Mouse (Mus musculus) heart, adult 2 months (tissue): ENCODE data around the gene Rnf207. TPM values are rescaled to one million over a fixed set of nuclear protein-coding genes. Genes with fewer than 3 reads are reported as not detected.
A peak's percentile ranks its signal among the peaks of the same experiment; 100 is the strongest.

ENCODE experiments used
- DNase-seq, 2 experiments: peaks; one replicate each; pipeline ENCODE4 v3.0.0; 2021
- H3K27ac ChIP-seq: fragments of 200-600 bp; 2 replicates; pipeline ENCODE4 v1.8.1; 2022
- H3K27me3 ChIP-seq: fragments of 200-500 bp; 2 replicates; pipeline ENCODE4 v1.6.1; 2012; ENCODE audit warnings: mild to moderate bottlenecking, low read length, inconsistent platforms, mixed read lengths; ENCODE audit not compliant: control insufficient read depth, insufficient read depth
- H3K36me3 ChIP-seq: fragments of 200-500 bp; 2 replicates; pipeline ENCODE4 v1.6.1; 2012; ENCODE audit warnings: low read length, inconsistent platforms; ENCODE audit not compliant: control insufficient read depth, insufficient read depth
- H3K4me1 ChIP-seq: fragments of 200-500 bp; 2 replicates; pipeline ENCODE4 v1.6.1; 2011; ENCODE audit warnings: low read length; ENCODE audit not compliant: control insufficient read depth, insufficient read depth
- H3K4me3 ChIP-seq: fragments of 200-600 bp; 2 replicates; pipeline ENCODE4 v1.8.1; 2022
- H3K79me2 ChIP-seq: fragments of 200-500 bp; replicated peaks from 2 replicates; pipeline ENCODE4 v1.6.1; 2012; ENCODE audit warnings: mild to moderate bottlenecking, inconsistent platforms, low read length, moderate library complexity, mixed read lengths; ENCODE audit not compliant: control insufficient read depth, insufficient read depth
- H3K9ac ChIP-seq: fragments of 200-500 bp; 2 replicates; pipeline ENCODE4 v1.6.1; 2012; ENCODE audit warnings: low read depth, mild to moderate bottlenecking, control low read depth, inconsistent platforms, low read length, mixed read lengths
- CTCF ChIP-seq: fragments of 200-600 bp; IDR thresholded peaks from 2 replicates; pipeline ENCODE4 v1.8.1; 2022; ENCODE audit warnings: antibody characterized with exemption, mild to moderate bottlenecking, moderate library complexity
- EP300 ChIP-seq: fragments of 200-500 bp; IDR thresholded peaks from 2 replicates; pipeline ENCODE4 v1.6.1; 2011; ENCODE audit warnings: low read depth, low read length, control low read depth; ENCODE audit not compliant: insufficient read depth
- POLR2A ChIP-seq: fragments of 200-500 bp; IDR thresholded peaks from 2 replicates; pipeline ENCODE4 v1.6.1; 2011; ENCODE audit warnings: mild to moderate bottlenecking, low read depth, low read length, control low read depth; ENCODE audit not compliant: insufficient read depth
- WGBS: fragments of 180-500 bp; shearing (Covaris S2); methylation state at CpG from one replicate; pipeline ENCODE4 v1.1.7; 2018; 5-methylcytosine and 5-hydroxymethylcytosine counted together
- intact Hi-C: fragments of 180-260 bp; cut with DNase I; formaldehyde crosslinking; loops from one replicate; pipeline ENCODE4 v1.15.1; 2025
- polyA plus RNA-seq: library from polyadenylated mRNA; depleted of rRNA; stranded (reverse); fragments of >200 nt; gene quantifications from 2 replicates; pipeline ENCODE4 v1.2.3, GENCODE M21; 2012
- total RNA-seq, 2 experiments: library from RNA; stranded (reverse); gene quantifications; 2 replicates each; pipeline ENCODE4 v1.2.3; 2021

The Rnf207 gene
- total and polyA plus RNA-seq, 3 experiments = 34.5 to 155 (median 47.7) TPM

DNA sequence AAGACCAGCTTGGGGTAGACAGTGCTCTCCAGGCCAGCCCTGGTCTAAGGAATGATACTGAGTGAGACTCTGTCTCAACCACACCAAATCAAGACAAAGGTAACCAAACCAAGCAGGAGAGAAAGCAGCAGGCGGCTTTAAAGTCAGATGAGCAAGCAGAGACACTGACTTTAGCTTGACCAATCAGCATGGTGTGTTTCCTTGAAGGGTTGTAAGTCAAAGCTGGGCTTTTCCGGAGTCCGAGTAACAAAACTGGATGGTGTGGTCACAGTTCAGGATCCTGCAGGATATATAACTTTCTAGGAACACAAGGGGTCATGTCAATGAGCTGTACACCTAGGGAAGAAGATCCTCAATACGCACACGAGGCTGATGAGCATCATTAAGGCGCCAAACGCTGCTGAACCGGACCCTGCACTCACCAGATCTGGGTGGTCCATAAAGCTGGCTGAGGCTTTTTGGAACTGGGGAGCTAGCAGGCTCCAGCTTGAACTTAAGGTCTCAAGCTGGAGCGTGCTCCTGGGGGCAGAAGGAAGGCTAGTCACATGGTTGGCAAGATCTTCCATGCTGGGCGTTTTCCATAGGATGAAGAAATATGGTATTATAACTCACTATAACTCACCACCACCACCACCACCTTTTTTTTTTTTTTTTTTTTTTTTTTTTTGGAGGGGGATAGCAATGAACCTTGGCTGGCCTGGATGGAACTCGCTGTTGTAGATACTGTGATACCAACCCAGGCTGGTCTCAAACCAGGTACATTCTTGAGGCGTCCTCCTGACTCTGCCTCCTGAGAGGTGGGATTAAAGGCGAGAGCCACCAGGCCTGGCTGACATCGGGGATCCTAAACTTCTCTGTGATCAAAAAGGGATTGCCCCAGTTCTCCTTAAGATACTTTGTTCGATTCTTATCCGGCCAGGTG lies 6.1 kb upstream of the Rnf207 start:
- H3K9ac ChIP-seq = peak overlapping the region; percentile 24

DNA sequence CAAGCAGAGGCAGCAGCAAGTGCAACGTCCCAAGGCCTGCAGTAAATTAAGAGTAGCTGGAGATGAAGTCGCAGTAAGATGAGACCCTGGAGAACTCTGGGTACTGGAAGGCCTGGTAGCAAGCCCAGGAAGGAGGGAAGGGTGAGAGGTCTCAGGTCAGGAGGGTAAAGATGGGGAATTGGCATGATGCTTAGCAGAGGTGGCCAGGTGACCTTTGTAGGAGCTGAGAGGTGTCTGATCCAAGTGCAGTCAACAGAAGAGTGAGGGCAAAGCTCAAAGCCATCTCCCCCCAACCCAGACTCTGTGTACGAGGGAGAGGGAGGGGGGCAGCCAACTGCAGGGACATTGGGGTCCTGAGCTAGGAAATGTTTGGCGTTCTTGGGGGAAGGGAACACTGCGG lies 2.7 kb upstream of the Rnf207 start:
- Histone ChIP-seq H3K4me1 (no peaks in the 10 kb centered on the region), H3K9ac (no peak overlapping the region), H3K36me3 (no peaks in the 10 kb centered on the region), H3K27ac (no peak overlapping the region), H3K79me2 (peaks cover 3% of the 10 kb centered on the region; the same call in 1 of the 2 replicates), H3K27me3 (no peaks in the 10 kb centered on the region), H3K4me3 (no peak overlapping the region)
- WGBS = 61% methylated on average over 5 of the region's 5 CpGs
- intact Hi-C loops = no loop called here
- no peak for TF ChIP-seq EP300
- TF ChIP-seq POLR2A = no peak
- TF ChIP-seq CTCF = no peak
- DNase-seq = no peak

More for the DNA sequence above, 6.1 kb upstream of the Rnf207 start:
- Histone ChIP-seq H3K36me3 (no peaks in the 10 kb centered on the region), H3K4me3 (peak overlapping the region; percentile 95), H3K79me2 (peaks cover 3% of the 10 kb centered on the region; the same call in 1 of the 2 replicates), H3K4me1 (peaks cover 2% of the 10 kb centered on the region), H3K27me3 (no peaks in the 10 kb centered on the region), H3K27ac (peak overlapping the region; percentile 93)
- WGBS = 46% methylated on average over 16 of the region's 16 CpGs
- intact Hi-C loops = loop anchor here (5.0 kb wide), 2 partner anchors 152 to 153 kb away; partner anchors contain the start of genes Kcnab2 and Nphp4
- TF ChIP-seq EP300 = no peak
- no peak for TF ChIP-seq CTCF
- no peak for TF ChIP-seq POLR2A
- DNase-seq = no peak

DNA sequence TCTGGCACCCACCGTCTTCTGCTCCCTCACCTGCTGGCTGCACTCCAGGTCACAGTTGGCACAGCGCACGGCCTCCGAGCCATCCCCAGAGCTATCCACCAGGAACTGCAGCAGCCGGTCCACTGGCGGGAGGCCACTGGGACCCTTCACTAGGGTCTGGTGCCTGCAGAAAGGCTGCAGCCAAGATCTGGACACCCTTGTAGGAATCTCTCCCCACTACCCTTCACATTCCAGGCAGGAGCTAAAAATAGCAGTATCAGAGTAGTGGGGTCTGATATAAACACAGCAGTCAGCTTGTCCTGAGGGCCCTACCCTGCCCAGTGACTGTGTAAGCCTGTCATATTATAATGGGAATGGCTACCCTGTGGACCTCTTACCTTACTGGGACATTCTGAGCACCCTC lies 1.2 kb downstream of the Rnf207 start:
- H3K27me3 ChIP-seq = peaks cover 1% of the 10 kb centered on the region; the same call in 1 of the 2 replicates

DNA sequence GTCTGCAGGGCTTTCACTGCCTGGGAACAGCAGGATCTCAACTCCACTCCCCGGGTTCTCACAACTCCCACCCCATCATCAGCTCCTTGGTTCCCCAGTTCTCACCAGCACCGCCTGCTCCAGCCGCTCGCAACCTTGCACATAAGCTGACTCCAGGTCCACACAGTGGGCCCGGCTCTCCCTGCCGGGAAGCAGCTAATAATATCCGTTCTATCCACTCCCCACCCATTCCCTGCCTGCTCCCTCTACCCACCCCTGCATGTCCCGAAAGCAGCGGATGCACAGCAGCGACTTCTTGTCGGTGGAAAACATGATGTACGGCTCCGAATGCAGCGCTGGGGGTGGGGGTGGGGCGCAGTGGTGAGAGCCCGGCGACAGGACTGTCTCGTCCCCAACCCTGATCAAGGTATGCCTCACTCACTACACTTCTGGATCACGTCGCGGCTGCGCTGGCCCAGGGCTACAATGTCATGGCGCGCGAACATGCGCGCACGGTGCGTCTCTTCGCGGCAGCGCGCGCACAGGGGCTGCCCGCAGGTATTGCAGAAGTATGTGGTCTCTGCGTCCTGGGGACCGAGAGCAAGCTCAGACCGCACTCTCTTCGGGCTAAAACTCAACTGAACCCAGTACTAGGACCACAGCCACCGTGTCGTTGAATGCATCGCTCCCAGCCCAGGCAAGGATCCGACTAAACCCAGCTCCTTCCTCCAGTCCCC lies 3.1 kb downstream of the Rnf207 start:
- no peak for DNase-seq
- Histone ChIP-seq H3K4me3 (no peak overlapping the region), H3K79me2 (no peaks in the 10 kb centered on the region), H3K36me3 (no peaks in the 10 kb centered on the region), H3K27me3 (peaks cover 1% of the 10 kb centered on the region; the same call in 1 of the 2 replicates), H3K4me1 (no peaks in the 10 kb centered on the region), H3K27ac (no peak overlapping the region), H3K9ac (no peak overlapping the region)
- intact Hi-C loops = no loop called here
- TF ChIP-seq POLR2A (no peak), CTCF (no peak), EP300 (no peak)
- WGBS = 4% methylated on average over 43 of the region's 43 CpGs

More for the DNA sequence above, 1.2 kb downstream of the Rnf207 start:
- peak; percentile 51 to 55 for DNase-seq
- Histone ChIP-seq H3K27ac (peak overlapping the region; percentile 85), H3K9ac (peak overlapping the region; percentile 66), H3K36me3 (no peaks in the 10 kb centered on the region), H3K79me2 (no peaks in the 10 kb centered on the region), H3K4me1 (no peaks in the 10 kb centered on the region), H3K4me3 (peak overlapping the region; percentile 38)
- intact Hi-C loops = loop anchor here (2.0 kb wide), 1 partner anchor 21 kb away; the partner anchor contains the start of gene Icmt
- TF ChIP-seq CTCF (no peak), POLR2A (peak; percentile 64), EP300 (no peak)
- 56% methylated on average over 6 of the region's 6 CpGs for WGBS

DNA sequence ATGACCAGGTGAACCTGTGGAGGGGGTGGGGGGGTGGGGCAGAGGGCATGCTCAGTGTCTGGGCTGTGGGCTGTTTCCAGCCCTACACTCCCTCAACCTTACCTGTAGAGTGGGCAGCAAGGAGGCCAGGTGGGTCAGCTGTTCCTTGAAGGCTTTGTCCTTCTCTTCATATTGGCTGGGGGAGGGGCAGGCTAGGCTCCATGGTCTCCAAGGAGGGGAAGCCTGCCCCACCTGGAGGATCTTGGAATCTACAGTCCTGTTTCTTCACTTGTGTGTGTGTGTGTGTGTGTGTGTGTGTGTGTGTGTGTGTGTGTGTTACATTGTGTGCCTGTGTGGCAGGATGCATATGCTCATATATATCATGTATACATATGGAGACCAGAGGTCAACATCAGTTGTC lies 4.9 kb downstream of the Rnf207 start:
- DNase-seq = no peak
- Histone ChIP-seq H3K4me3 (no peak overlapping the region), H3K27me3 (peaks cover 1% of the 10 kb centered on the region; the same call in 1 of the 2 replicates), H3K4me1 (no peaks in the 10 kb centered on the region), H3K27ac (no peak overlapping the region), H3K9ac (no peak overlapping the region), H3K79me2 (no peaks in the 10 kb centered on the region), H3K36me3 (no peaks in the 10 kb centered on the region)
- intact Hi-C loops = no loop called here
- TF ChIP-seq EP300 = no peak
- TF ChIP-seq CTCF = peak; percentile 17; the same call in 1 of the 2 replicates
- no peak for TF ChIP-seq POLR2A
